Mouse (Mus musculus) small intestine, adult 2 months (tissue): ENCODE measurements around the gene Synrg.

Experiments used
- CTCF ChIP-seq: fragments of 200-500 bp; IDR thresholded peaks from 2 replicates; pipeline ENCODE4 v1.5.1; 2012; ENCODE audit warnings: low read depth, mild to moderate bottlenecking, control low read depth, inconsistent platforms, low read length, moderate library complexity, mixed read lengths; ENCODE audit not compliant: insufficient replicate concordance, insufficient read length; ENCODE audit errors: extremely low read depth
- POLR2A ChIP-seq: fragments of 200-500 bp; IDR thresholded peaks from 2 replicates; pipeline ENCODE4 v1.6.1; 2012; ENCODE audit warnings: low read depth, mild to moderate bottlenecking, control low read depth, inconsistent platforms, low read length, moderate library complexity

DNA sequence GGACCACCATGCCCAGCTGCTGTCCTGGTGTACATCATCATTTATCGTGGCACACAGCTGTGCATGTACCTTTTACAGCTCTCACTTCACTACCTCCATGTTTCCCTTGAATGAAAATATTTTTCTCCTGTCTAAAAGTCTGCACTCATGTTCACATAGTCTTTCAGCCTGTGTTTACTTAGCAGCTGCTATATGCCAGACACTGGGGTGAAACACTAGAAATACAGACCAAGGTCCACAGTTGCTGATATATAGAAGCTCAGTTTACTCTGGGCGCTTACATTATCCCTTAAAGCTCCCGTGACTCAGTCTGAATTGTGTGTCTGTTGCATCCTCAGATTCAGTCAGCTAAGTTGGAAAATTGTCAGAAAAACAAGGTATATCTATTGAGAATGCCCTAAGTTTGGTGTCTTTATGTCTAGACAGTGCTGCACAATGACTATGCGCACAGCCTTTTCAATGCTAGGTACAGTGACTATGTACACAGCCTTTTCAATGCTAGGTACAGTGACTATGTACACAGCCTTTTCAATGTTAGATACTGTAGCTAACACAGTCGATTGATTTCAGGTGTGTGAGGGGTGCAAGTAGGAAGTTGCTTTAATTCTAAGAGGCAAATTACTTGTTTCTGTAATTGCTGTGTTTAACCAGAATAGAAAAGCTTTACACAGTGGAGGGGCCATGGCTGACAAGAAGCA is 33.1 kb downstream of the Synrg start:
- TF ChIP-seq CTCF (no peak), POLR2A (no peak)
